Mouse (Mus musculus) liver, embryonic 14.5 days (tissue): ENCODE results near the gene Tex22.

ENCODE experiments used
- CTCF ChIP-seq: IDR thresholded peaks from 2 replicates; pipeline ENCODE4 v1.5.1; 2016; ENCODE audit warnings: antibody characterized with exemption, low read depth, control low read depth
- EP300 ChIP-seq: IDR thresholded peaks from 2 replicates; pipeline ENCODE4 v1.6.1; 2016; ENCODE audit warnings: antibody characterized with exemption, low read depth

DNA sequence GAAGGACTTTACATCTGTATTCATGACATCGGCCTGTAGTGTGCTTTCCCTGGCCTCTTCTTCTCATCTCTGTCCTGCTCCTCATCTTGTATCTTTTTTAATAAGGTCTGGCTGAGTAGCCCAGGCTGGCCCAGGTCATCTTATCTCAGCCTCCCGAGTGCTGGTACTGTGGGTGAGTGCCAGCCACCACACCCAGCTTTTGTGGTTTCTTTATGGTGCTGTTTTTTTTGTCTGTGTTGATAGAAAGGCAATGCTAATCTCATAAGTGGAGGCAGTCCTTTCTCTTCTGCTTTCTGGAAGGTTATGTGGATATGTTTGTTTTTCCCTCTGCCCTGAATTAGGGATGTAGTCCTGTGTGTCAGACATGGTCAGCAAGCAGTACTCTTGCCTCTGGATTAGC lies 31.8 kb upstream of the Tex22 start:
- no peak for TF ChIP-seq CTCF
- peak; percentile 76 for TF ChIP-seq EP300
